Mouse (Mus musculus): ENCODE measurements around the gene Ccdc88c. TPM values are rescaled to one million over a fixed set of nuclear protein-coding genes. Genes with fewer than 3 reads are reported as not detected.

Gene Ccdc88c
- polyA plus RNA-seq, 1 experiment from 2014 or later, result 15.8 TPM

GRCm38 (mm10) chr12:101004982-101005381 is 23.9 kb downstream of the Ccdc88c start:
- Histone ChIP-seq H3K9ac (no peak overlapping the region), H3K36me3 (replicated peaks) (no peaks in the 10 kb centered on the region), H3K4me1 (peaks cover 32% of the 10 kb centered on the region), H3K9me3 (no peaks in the 10 kb centered on the region), H3K27me3 (replicated peaks) (no peaks in the 10 kb centered on the region), H3K4me3 (no peak overlapping the region), H3K27ac (no peak overlapping the region), H3K4me2 (no peak overlapping the region)
- WGBS, result 62% methylated on average over 5 of the region's 5 CpGs
- ATAC-seq (replicated peaks), result no peak

- Histone ChIP-seq H3K9me3 (no peaks in the 10 kb centered on the region), H3K36me3 (replicated peaks) (no peaks in the 10 kb centered on the region), H3K27ac (no peak overlapping the region), H3K4me1 (peaks cover 38% of the 10 kb centered on the region), H3K9ac (no peak overlapping the region), H3K4me2 (no peak overlapping the region), H3K4me3 (no peak overlapping the region), H3K27me3 (replicated peaks) (no peaks in the 10 kb centered on the region)
- 38% methylated on average over 4 of the region's 4 CpGs for WGBS
- no peak for ATAC-seq (replicated peaks)
Measured at GRCm38 (mm10) chr12:101002801-101003513, 25.9 kb downstream of the Ccdc88c start.

GRCm38 (mm10) chr12:100999061-100999954 is 29.5 kb downstream of the Ccdc88c start:
- H3K4me3 ChIP-seq, result no peak overlapping the region
- H3K27ac ChIP-seq, result no peak overlapping the region
- no peak overlapping the region for H3K9ac ChIP-seq
- WGBS, result 43% methylated on average over 7 of the region's 7 CpGs
- H3K4me1 ChIP-seq, result peaks cover 54% of the 10 kb centered on the region
- no peaks in the 10 kb centered on the region for H3K36me3 ChIP-seq (replicated peaks)
- ATAC-seq (replicated peaks), result no peak
- no peaks in the 10 kb centered on the region for H3K27me3 ChIP-seq (replicated peaks)
- no peaks in the 10 kb centered on the region for H3K9me3 ChIP-seq
- no peak overlapping the region for H3K4me2 ChIP-seq

GRCm38 (mm10) chr12:100998564-100998962 is 30.3 kb downstream of the Ccdc88c start:
- H3K27ac ChIP-seq, result no peak overlapping the region
- H3K4me2 ChIP-seq, result no peak overlapping the region
- H3K4me1 ChIP-seq, result peaks cover 54% of the 10 kb centered on the region
- no peak overlapping the region for H3K4me3 ChIP-seq
- H3K36me3 ChIP-seq (replicated peaks), result no peaks in the 10 kb centered on the region
- ATAC-seq (replicated peaks), result no peak
- WGBS, result 52% methylated on average over 8 of the region's 8 CpGs
- H3K9ac ChIP-seq, result no peak overlapping the region
- no peaks in the 10 kb centered on the region for H3K9me3 ChIP-seq
- no peaks in the 10 kb centered on the region for H3K27me3 ChIP-seq (replicated peaks)

- Histone ChIP-seq H3K4me1 (peaks cover 49% of the 10 kb centered on the region), H3K27ac (no peak overlapping the region)
Measured at GRCm38 (mm10) chr12:100997830-100998563, 30.9 kb downstream of the Ccdc88c start.

GRCm38 (mm10) chr12:100996378-100996898 is 32.4 kb downstream of the Ccdc88c start:
- peaks cover 47% of the 10 kb centered on the region for H3K4me1 ChIP-seq
- H3K27ac ChIP-seq, result peak overlapping the region; percentile 46
- 22% methylated on average over 5 of the region's 5 CpGs for WGBS
- no peak overlapping the region for H3K4me3 ChIP-seq
- H3K9ac ChIP-seq, result no peak overlapping the region
- no peaks in the 10 kb centered on the region for H3K9me3 ChIP-seq
- ATAC-seq (replicated peaks), result 0 out of 2 replicates have a peak, but pooled peaks have one; percentile 10
- no peaks in the 10 kb centered on the region for H3K27me3 ChIP-seq (replicated peaks)
- H3K36me3 ChIP-seq (replicated peaks), result no peaks in the 10 kb centered on the region
- no peak overlapping the region for H3K4me2 ChIP-seq

More at GRCm38 (mm10) chr12:100997830-100998563, 30.9 kb downstream of the Ccdc88c start:
- ATAC-seq (replicated peaks), result 0 out of 2 replicates have a peak, but pooled peaks have one; percentile 19
- no peak overlapping the region for H3K4me2 ChIP-seq
- WGBS, result 16% methylated on average over 10 of the region's 10 CpGs
- H3K27me3 ChIP-seq (replicated peaks), result no peaks in the 10 kb centered on the region
- no peak overlapping the region for H3K4me3 ChIP-seq
- H3K36me3 ChIP-seq (replicated peaks), result no peaks in the 10 kb centered on the region
- H3K9me3 ChIP-seq, result no peaks in the 10 kb centered on the region
- no peak overlapping the region for H3K9ac ChIP-seq

GRCm38 (mm10) chr12:100995607-100996377 is 33.1 kb downstream of the Ccdc88c start:
- Histone ChIP-seq H3K4me2 (no peak overlapping the region), H3K27ac (peak overlapping the region; percentile 46), H3K4me1 (peaks cover 50% of the 10 kb centered on the region)

GRCm38 (mm10) chr12:100994140-100995015 is 34.5 kb downstream of the Ccdc88c start:
- H3K4me1 ChIP-seq, result peaks cover 61% of the 10 kb centered on the region
- H3K4me2 ChIP-seq, result no peak overlapping the region
- H3K9ac ChIP-seq, result no peak overlapping the region
- no peak overlapping the region for H3K27ac ChIP-seq
- 68% methylated on average over 3 of the region's 3 CpGs for WGBS
- H3K4me3 ChIP-seq, result no peak overlapping the region
- H3K36me3 ChIP-seq (replicated peaks), result no peaks in the 10 kb centered on the region
- ATAC-seq (replicated peaks), result no peak
- no peaks in the 10 kb centered on the region for H3K27me3 ChIP-seq (replicated peaks)
- no peaks in the 10 kb centered on the region for H3K9me3 ChIP-seq

More at GRCm38 (mm10) chr12:100995607-100996377, 33.1 kb downstream of the Ccdc88c start:
- no peak overlapping the region for H3K4me3 ChIP-seq
- H3K9ac ChIP-seq, result no peak overlapping the region
- no peaks in the 10 kb centered on the region for H3K36me3 ChIP-seq (replicated peaks)
- WGBS, result 28% methylated on average over 16 of the region's 16 CpGs
- H3K27me3 ChIP-seq (replicated peaks), result no peaks in the 10 kb centered on the region
- no peaks in the 10 kb centered on the region for H3K9me3 ChIP-seq
- ATAC-seq (replicated peaks), result no peak

GRCm38 (mm10) chr12:100993146-100993545 is 35.7 kb downstream of the Ccdc88c start:
- 90% methylated on average over 3 of the region's 3 CpGs for WGBS
- ATAC-seq (replicated peaks), result no peak
- Histone ChIP-seq H3K4me2 (no peak overlapping the region), H3K9ac (no peak overlapping the region), H3K9me3 (no peaks in the 10 kb centered on the region), H3K27me3 (replicated peaks) (no peaks in the 10 kb centered on the region), H3K4me3 (no peak overlapping the region), H3K4me1 (peaks cover 62% of the 10 kb centered on the region), H3K36me3 (replicated peaks) (no peaks in the 10 kb centered on the region), H3K27ac (no peak overlapping the region)

- H3K4me1 ChIP-seq, result peaks cover 60% of the 10 kb centered on the region
- no peak for ATAC-seq (replicated peaks)
Measured at GRCm38 (mm10) chr12:100992505-100992904, 36.4 kb downstream of the Ccdc88c start.

More at GRCm38 (mm10) chr12:100992505-100992904, 36.4 kb downstream of the Ccdc88c start:
- no peak overlapping the region for H3K4me2 ChIP-seq
- no peaks in the 10 kb centered on the region for H3K27me3 ChIP-seq (replicated peaks)
- no peak overlapping the region for H3K9ac ChIP-seq
- no peak overlapping the region for H3K27ac ChIP-seq
- no peak overlapping the region for H3K4me3 ChIP-seq
- 86% methylated on average over 7 of the region's 7 CpGs for WGBS
- H3K36me3 ChIP-seq (replicated peaks), result no peaks in the 10 kb centered on the region
- H3K9me3 ChIP-seq, result no peaks in the 10 kb centered on the region
